Mouse (Mus musculus): ENCODE measurements at regions not wholly inside any gene's neighbourhood (a gene's known extent, or its start where the extent isn't known, plus 50 kb on each side); places are given as distances from the start of the nearest gene placed in this dataset.

DNA sequence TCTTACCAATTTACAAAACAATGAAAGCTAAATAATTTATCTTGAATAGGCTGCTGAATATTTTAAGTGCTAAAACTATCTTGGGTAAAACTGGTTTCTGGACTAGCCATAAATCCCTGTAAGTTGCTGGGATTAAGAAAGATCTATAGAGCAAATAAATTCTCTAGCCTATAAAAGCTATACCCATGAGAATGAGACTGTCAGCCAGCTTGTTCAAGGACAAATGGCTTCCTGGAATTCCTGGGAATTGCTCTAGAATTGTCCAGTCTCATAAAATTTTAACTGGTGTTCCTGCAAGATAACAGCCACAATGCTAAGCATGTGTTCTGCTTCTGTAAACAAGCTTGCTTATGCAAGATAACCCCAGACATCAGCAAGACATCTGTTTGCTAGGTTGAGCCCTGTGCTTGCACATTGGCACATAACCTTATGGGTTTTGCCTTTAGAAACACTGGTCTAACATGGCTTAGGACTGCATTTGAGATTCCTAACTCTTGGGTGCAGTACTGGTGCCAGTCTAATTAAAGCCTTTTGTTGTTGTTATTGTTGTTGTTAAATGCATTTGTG, 180.2 kb upstream of the Syt10 start:
- no peaks in the 10 kb centered on the region for H3K36me3 ChIP-seq (ENCODE audit: poor library complexity, severe bottlenecking)
- no peak overlapping the region for H3K27ac ChIP-seq
- no peak overlapping the region for H3K9ac ChIP-seq
- ATAC-seq: no peak
- no peak overlapping the region for H3K4me2 ChIP-seq
- no peaks in the 10 kb centered on the region for H3K27me3 ChIP-seq
- no peaks in the 10 kb centered on the region for H3K9me3 ChIP-seq (replicated peaks)
- no peaks in the 10 kb centered on the region for H3K4me1 ChIP-seq
- H3K4me3 ChIP-seq: no peak overlapping the region

GRCm38 (mm10) chr15:90023164-90023563, 181.5 kb upstream of the Syt10 start:
- H3K4me2 ChIP-seq: no peak overlapping the region
- ATAC-seq: 0 out of 2 replicates have a peak, but pooled peaks have one; percentile 53
- H3K27me3 ChIP-seq: no peaks in the 10 kb centered on the region
- no peak overlapping the region for H3K4me3 ChIP-seq
- H3K9me3 ChIP-seq (replicated peaks): no peaks in the 10 kb centered on the region
- H3K27ac ChIP-seq: no peak overlapping the region
- 57% methylated on average over 4 of the region's 4 CpGs for WGBS
- H3K9ac ChIP-seq: no peak overlapping the region
- no peaks in the 10 kb centered on the region for H3K36me3 ChIP-seq (ENCODE audit: poor library complexity, severe bottlenecking)
- no peaks in the 10 kb centered on the region for H3K4me1 ChIP-seq

- Histone ChIP-seq H3K9ac (no peak overlapping the region), H3K36me3 (ENCODE audit: poor library complexity, severe bottlenecking) (no peaks in the 10 kb centered on the region), H3K4me1 (no peaks in the 10 kb centered on the region), H3K27ac (no peak overlapping the region), H3K4me2 (no peak overlapping the region), H3K27me3 (no peaks in the 10 kb centered on the region), H3K9me3 (replicated peaks) (no peaks in the 10 kb centered on the region), H3K4me3 (no peak overlapping the region)
- ATAC-seq: no peak
- 77% methylated on average over 2 of the region's 2 CpGs for WGBS
Observed at GRCm38 (mm10) chr15:90034356-90034755, 189.8 kb upstream of the Alg10b start.

DNA sequence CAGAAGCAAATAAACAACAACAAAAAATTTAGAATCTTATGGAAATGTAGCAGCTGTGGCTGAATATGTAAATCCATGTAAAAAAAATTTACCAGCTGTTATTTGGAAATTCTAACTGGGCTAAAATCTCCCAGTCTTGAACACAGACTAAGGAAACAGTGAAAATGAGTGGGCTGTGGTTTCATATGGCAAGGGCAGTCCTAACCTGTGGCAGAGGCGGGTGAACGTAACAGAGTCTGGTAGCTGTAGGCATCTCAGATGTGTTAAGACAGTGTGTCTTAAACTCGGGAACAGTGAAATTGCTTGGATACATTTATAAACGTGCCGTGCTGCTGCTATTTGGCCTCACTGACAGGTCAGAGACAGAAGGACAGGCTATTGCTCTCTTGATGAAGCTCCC, 178.4 kb upstream of the Alg10b start:
- Histone ChIP-seq H3K4me1 (0 out of 2 replicates have a peak, but pooled peaks cover 5% of the 10 kb centered on the region), H3K27me3 (no peaks in the 10 kb centered on the region), H3K9ac (no peak overlapping the region), H3K27ac (no peak overlapping the region), H3K4me3 (no peak overlapping the region), H3K9me3 (replicated peaks) (no peaks in the 10 kb centered on the region), H3K36me3 (ENCODE audit: poor library complexity, severe bottlenecking) (no peaks in the 10 kb centered on the region), H3K4me2 (no peak overlapping the region)
- no peak for ATAC-seq
- WGBS: 79% methylated on average over 5 of the region's 5 CpGs

DNA sequence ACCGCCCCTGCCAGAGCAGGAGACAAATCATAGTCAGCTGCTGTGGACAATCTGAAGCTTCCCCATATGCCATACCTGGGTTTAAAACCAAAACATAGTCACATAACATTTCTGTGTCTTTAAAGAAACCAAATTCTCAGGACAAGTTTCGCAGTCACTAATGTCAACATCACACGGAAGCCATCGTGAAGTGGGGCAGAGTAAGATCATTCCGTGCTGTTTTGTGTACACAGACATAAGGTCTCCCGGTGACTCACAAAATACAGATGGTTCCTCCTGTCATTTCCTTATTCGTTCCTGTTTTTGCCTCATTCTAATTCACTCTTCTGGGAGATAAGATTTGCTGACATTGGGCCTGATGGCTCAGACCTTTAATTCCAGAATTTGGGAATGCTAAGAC, 162.1 kb upstream of the Alg10b start:
- 93% methylated on average over 7 of the region's 7 CpGs for WGBS
- no peak overlapping the region for H3K9ac ChIP-seq

GRCm38 (mm10) chr15:90065768-90066167, 158.3 kb upstream of the Alg10b start:
- H3K4me1 ChIP-seq: no peaks in the 10 kb centered on the region
- H3K36me3 ChIP-seq (ENCODE audit: poor library complexity, severe bottlenecking): no peaks in the 10 kb centered on the region
- H3K9ac ChIP-seq: no peak overlapping the region
- no peaks in the 10 kb centered on the region for H3K27me3 ChIP-seq
- no peak for ATAC-seq
- 84% methylated on average over 3 of the region's 3 CpGs for WGBS
- no peaks in the 10 kb centered on the region for H3K9me3 ChIP-seq (replicated peaks)
- H3K27ac ChIP-seq: no peak overlapping the region
- no peak overlapping the region for H3K4me3 ChIP-seq
- no peak overlapping the region for H3K4me2 ChIP-seq

More for the DNA sequence above, 162.1 kb upstream of the Alg10b start:
- no peaks in the 10 kb centered on the region for H3K36me3 ChIP-seq (ENCODE audit: poor library complexity, severe bottlenecking)
- no peaks in the 10 kb centered on the region for H3K27me3 ChIP-seq
- H3K4me1 ChIP-seq: no peaks in the 10 kb centered on the region
- no peak overlapping the region for H3K27ac ChIP-seq
- H3K9me3 ChIP-seq (replicated peaks): no peaks in the 10 kb centered on the region
- no peak overlapping the region for H3K4me2 ChIP-seq
- no peak for ATAC-seq
- no peak overlapping the region for H3K4me3 ChIP-seq

DNA sequence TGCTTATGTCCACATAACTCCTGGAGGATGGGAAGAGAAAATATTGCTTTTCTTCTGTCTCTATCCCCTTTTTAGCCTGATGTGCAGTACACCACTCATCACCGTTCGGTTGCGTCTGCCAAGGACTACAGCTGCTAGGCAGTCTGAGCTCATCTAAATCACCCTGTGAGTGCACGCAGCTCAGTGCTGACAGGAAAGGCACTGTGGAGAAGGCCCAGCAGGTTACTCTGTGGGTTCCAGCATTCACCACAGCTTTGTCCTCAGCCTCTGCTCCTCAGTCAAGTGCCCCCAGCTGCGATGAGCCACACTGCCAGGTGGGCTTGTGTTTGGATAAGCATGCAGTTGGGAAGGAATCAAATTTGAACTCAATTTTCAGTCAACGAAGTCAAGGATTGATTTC, 152.0 kb upstream of the Alg10b start:
- H3K4me3 ChIP-seq: no peak overlapping the region
- 71% methylated on average over 6 of the region's 6 CpGs for WGBS
- no peak overlapping the region for H3K4me2 ChIP-seq
- no peaks in the 10 kb centered on the region for H3K36me3 ChIP-seq (ENCODE audit: poor library complexity, severe bottlenecking)
- H3K4me1 ChIP-seq: no peaks in the 10 kb centered on the region
- no peaks in the 10 kb centered on the region for H3K27me3 ChIP-seq
- no peak overlapping the region for H3K27ac ChIP-seq
- no peak overlapping the region for H3K9ac ChIP-seq
- no peak for ATAC-seq
- no peaks in the 10 kb centered on the region for H3K9me3 ChIP-seq (replicated peaks)

DNA sequence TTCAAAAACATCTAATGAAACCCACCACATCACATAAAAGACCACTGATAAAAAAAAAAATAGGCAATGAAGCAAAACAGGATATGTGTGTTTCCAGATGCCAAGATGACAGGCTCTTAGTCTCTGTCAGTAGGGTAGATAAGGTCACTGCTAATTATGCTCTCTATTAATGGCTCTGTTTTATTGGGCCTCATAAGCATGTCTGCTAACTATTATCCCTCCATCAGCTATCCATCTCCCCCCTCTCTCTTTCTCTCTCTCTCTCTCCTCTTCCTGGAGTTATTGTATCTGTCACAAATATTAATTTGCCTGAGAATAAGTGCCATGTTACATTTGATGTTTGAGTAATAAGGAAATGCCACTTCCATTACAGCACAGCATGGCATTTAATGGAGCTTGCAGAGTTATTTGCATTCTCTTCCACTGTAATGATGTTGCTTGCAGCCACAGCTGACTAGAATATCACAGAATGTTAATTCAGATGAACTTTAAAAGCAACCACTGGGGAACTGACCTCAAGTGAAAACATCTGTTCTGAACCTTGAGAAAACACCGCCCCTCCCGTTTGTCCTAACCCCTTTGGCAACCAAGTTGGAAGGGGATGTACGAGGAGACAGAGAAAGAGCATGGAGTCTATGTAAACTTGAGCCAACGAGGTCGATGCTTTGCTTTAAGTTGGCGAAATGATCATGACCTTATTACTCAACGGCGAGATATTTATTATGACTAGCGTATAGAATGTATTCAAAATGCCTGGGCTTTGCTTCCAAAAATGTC, 141.7 kb upstream of the Alg10b start:
- Histone ChIP-seq H3K9me3 (replicated peaks) (no peaks in the 10 kb centered on the region), H3K4me2 (no peak overlapping the region), H3K4me1 (no peaks in the 10 kb centered on the region), H3K27ac (no peak overlapping the region), H3K27me3 (no peaks in the 10 kb centered on the region), H3K36me3 (ENCODE audit: poor library complexity, severe bottlenecking) (no peaks in the 10 kb centered on the region), H3K4me3 (no peak overlapping the region), H3K9ac (no peak overlapping the region)
- WGBS: 86% methylated on average over 9 of the region's 9 CpGs
- ATAC-seq: no peak

DNA sequence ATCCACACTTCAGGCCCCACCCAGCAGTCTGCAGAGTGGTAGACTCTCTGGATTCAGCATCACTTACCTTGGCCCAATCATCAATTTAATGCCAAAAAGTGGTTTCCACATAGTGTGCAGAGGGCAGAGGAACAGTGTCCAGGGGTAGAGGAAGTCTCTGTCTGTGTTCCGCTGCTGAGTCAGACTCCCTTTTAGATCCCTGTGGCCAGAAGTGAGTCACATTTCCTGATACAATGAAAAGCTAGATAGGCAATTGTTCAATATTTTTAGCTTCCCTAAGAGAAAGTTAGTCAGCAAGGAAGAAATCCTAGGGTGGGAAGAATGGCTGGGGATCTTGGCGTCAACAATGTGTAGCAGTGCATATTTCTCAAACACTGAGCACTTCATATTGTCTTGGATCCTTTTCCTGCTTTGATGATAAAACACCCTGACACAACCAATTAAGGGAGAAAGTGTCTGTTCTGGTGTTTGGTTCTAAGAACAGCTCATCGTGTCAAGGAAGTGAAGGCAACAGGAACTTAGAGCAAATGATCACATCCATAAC, 114.6 kb upstream of the Alg10b start:
- H3K4me3 ChIP-seq: no peak overlapping the region
- H3K9me3 ChIP-seq (replicated peaks): no peaks in the 10 kb centered on the region
- no peak overlapping the region for H3K4me2 ChIP-seq
- H3K27me3 ChIP-seq: no peaks in the 10 kb centered on the region
- H3K4me1 ChIP-seq: no peaks in the 10 kb centered on the region
- no peak for ATAC-seq
- no peak overlapping the region for H3K9ac ChIP-seq
- WGBS: 90% methylated on average over 3 of the region's 3 CpGs
- H3K27ac ChIP-seq: no peak overlapping the region
- H3K36me3 ChIP-seq (ENCODE audit: poor library complexity, severe bottlenecking): no peaks in the 10 kb centered on the region

DNA sequence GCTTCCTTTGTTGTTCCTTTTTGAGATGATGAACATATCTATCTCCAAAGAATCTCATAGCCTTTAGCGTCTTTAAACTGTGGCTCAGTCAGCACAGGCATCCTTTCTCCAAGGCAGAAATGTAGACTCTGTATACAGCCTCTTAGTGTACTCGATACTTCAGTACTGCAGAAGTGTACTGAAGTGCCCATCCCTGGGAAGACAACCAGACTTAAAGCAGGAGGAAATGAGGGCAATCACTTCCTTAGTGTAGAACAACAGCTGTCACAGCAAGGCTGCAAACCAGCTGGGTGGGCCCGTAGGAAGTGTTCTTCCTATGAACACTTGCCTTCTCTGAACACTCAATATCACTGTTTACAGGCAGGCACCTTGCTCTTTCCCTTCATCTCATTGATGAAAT, 110.5 kb upstream of the Alg10b start:
- Histone ChIP-seq H3K9me3 (replicated peaks) (no peaks in the 10 kb centered on the region), H3K27me3 (no peaks in the 10 kb centered on the region), H3K4me2 (no peak overlapping the region), H3K36me3 (ENCODE audit: poor library complexity, severe bottlenecking) (no peaks in the 10 kb centered on the region), H3K4me3 (no peak overlapping the region), H3K4me1 (no peaks in the 10 kb centered on the region), H3K9ac (no peak overlapping the region), H3K27ac (no peak overlapping the region)
- ATAC-seq: no peak
- 86% methylated on average over 3 of the region's 3 CpGs for WGBS

- Histone ChIP-seq H3K36me3 (ENCODE audit: poor library complexity, severe bottlenecking) (no peaks in the 10 kb centered on the region), H3K27ac (no peak overlapping the region), H3K9me3 (replicated peaks) (no peaks in the 10 kb centered on the region), H3K4me3 (no peak overlapping the region), H3K9ac (no peak overlapping the region), H3K4me2 (no peak overlapping the region), H3K4me1 (peaks cover 2% of the 10 kb centered on the region; the same call in 1 of the 2 replicates), H3K27me3 (no peaks in the 10 kb centered on the region)
- ATAC-seq: no peak
- WGBS: 82% methylated on average over 3 of the region's 3 CpGs
Observed at GRCm38 (mm10) chr15:90119747-90120146, 104.4 kb upstream of the Alg10b start.

- WGBS: 89% methylated on average over 8 of the region's 8 CpGs
- no peaks in the 10 kb centered on the region for H3K36me3 ChIP-seq (ENCODE audit: poor library complexity, severe bottlenecking)
- no peak overlapping the region for H3K27ac ChIP-seq
- H3K27me3 ChIP-seq: no peaks in the 10 kb centered on the region
- ATAC-seq: no peak
- no peak overlapping the region for H3K4me2 ChIP-seq
- H3K9ac ChIP-seq: no peak overlapping the region
- no peak overlapping the region for H3K4me3 ChIP-seq
- H3K4me1 ChIP-seq: peaks cover 7% of the 10 kb centered on the region; the same call in 1 of the 2 replicates
- no peaks in the 10 kb centered on the region for H3K9me3 ChIP-seq (replicated peaks)
Observed at GRCm38 (mm10) chr15:90123999-90124398, 100.1 kb upstream of the Alg10b start.

Measured in forebrain, embryonic 13.5 days (tissue).